8 mouse cellular contexts compared by ENCODE assay signal in the genomic region with DNA sequence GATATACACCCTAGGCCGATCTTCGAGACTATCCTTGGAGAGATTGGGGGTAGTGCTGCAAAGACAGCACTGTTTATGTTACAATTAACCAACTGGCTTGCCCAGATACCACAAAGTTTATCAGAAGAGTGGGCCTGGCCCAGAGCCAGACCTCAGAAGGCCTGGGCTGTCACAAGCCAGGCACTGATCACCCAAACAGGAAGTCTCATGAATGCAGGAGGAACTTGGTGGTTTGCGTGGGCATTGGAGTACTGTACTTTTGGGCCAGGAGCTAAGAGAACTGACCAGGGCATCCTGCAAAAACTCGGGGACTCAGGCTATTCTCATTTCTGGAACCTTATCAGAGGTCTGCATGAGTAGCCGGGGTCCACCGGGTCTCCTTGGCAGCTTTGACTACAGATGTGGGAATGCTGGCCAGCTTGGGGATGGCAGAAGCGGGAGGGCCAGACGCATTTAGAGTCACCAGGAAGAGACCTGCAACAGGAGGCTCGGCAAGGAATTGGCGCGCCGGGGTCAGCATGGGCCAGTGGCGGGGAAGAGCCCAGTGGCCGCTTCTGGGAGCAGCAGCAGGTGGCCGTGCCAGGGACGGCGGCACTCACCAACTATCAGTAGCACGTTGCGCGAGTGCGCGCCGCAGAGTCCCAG. TPM values are rescaled to one million over a fixed set of nuclear protein-coding genes. Genes with fewer than 3 reads are reported as not detected.
DNase-seq lines count a peak whose midpoint lies in the region; ATAC-seq and TF ChIP-seq lines count a peak whose summit lies in the region.

No protein-coding gene starts in this region.

- no peak for TF ChIP-seq CTCF in kidney, postnatal 0 days (IDR thresholded peaks at IDR 0.05; ENCODE audit: low read depth)

- no peaks in the 10 kb centered on the region for H3K9me3 ChIP-seq in embryonic facial prominence, embryonic 12.5 days
- no peaks in the 10 kb centered on the region for H3K9me3 ChIP-seq in heart, embryonic 15.5 days (replicated peaks)
- H3K9me3 ChIP-seq in kidney, postnatal 0 days (replicated peaks; ENCODE audit: low read length) = no peaks in the 10 kb centered on the region

- peaks cover 18% of the 10 kb centered on the region for H3K4me1 ChIP-seq in embryonic facial prominence, embryonic 12.5 days
- H3K4me1 ChIP-seq in heart, embryonic 15.5 days (replicated peaks) = peaks cover 14% of the 10 kb centered on the region
- peaks cover 10% of the 10 kb centered on the region; the same call in 1 of the 2 replicates for H3K4me1 ChIP-seq in kidney, postnatal 0 days (replicated peaks; ENCODE audit: insufficient read depth, low read length)

- H3K4me3 ChIP-seq in embryonic facial prominence, embryonic 12.5 days = peak overlapping the region; percentile 67
- H3K4me3 ChIP-seq in heart, embryonic 15.5 days = peak overlapping the region; percentile 81
- peak overlapping the region; percentile 72 for H3K4me3 ChIP-seq in kidney, postnatal 0 days (replicated peaks; ENCODE audit: low read depth, low read length)

- 0 out of 2 replicates have a peak, but pooled peaks have one; percentile 20 for ATAC-seq in embryonic facial prominence, embryonic 12.5 days (ENCODE audit: insufficient number of reproducible peaks, insufficient read depth, low FRiP score, low TSS enrichment)
- peak; percentile 29 for ATAC-seq in heart, embryonic 15.5 days (replicated peaks; ENCODE audit: insufficient number of reproducible peaks, insufficient read depth, low FRiP score, low read depth)
- ATAC-seq in kidney, postnatal 0 days (replicated peaks; ENCODE audit: low FRiP score, low read depth) = no peak

- H3K27me3 ChIP-seq in embryonic facial prominence, embryonic 12.5 days = 0 out of 2 replicates have a peak, but pooled peaks cover 6% of the 10 kb centered on the region
- no peaks in the 10 kb centered on the region for H3K27me3 ChIP-seq in heart, embryonic 15.5 days
- no peaks in the 10 kb centered on the region for H3K27me3 ChIP-seq in kidney, postnatal 0 days (ENCODE audit: insufficient read depth, low read length)

- WGBS in embryonic facial prominence, embryonic 12.5 days = 5% methylated on average over 23 of the region's 23 CpGs
- 1% methylated on average over 23 of the region's 23 CpGs for WGBS in heart, embryonic 15.5 days
- WGBS in kidney, postnatal 0 days = 4% methylated on average over 23 of the region's 23 CpGs

- peak overlapping the region; percentile 78 for H3K9ac ChIP-seq in embryonic facial prominence, embryonic 12.5 days
- peak overlapping the region; percentile 77 for H3K9ac ChIP-seq in heart, embryonic 15.5 days
- peak overlapping the region; percentile 78 for H3K9ac ChIP-seq in kidney, postnatal 0 days (ENCODE audit: low read depth, low read length)

- H3K36me3 ChIP-seq in embryonic facial prominence, embryonic 12.5 days = peaks cover 5% of the 10 kb centered on the region; the same call in 1 of the 2 replicates
- H3K36me3 ChIP-seq in heart, embryonic 15.5 days = peaks cover 7% of the 10 kb centered on the region; the same call in 1 of the 2 replicates
- H3K36me3 ChIP-seq in kidney, postnatal 0 days (ENCODE audit: insufficient read depth, low read length) = no peaks in the 10 kb centered on the region

- peak overlapping the region; percentile 80 for H3K4me2 ChIP-seq in embryonic facial prominence, embryonic 12.5 days (replicated peaks)
- peak overlapping the region; percentile 94 for H3K4me2 ChIP-seq in heart, embryonic 15.5 days
- peak overlapping the region; percentile 97 for H3K4me2 ChIP-seq in kidney, postnatal 0 days (ENCODE audit: low read length)

- peak overlapping the region; percentile 74 for H3K27ac ChIP-seq in embryonic facial prominence, embryonic 12.5 days
- peak overlapping the region; percentile 89 for H3K27ac ChIP-seq in heart, embryonic 15.5 days
- H3K27ac ChIP-seq in kidney, postnatal 0 days = peak overlapping the region; percentile 79

- peak; percentile 20 to 39 for DNase-seq in cerebellum, adult 18-20 months
- no peak for DNase-seq in cerebellum, postnatal 4 days (ENCODE audit: low spot score in 2 of 2)
- DNase-seq in MEL-GATA-1-ER (ENCODE audit: extremely low read depth, low read depth) = peak; percentile 88
- peak; percentile 34 for DNase-seq in kidney, postnatal 0 days (ENCODE audit: low spot score)
- DNase-seq in lung, postnatal 36 days = peak; percentile 91
- peak; percentile 47 to 77 for DNase-seq in spleen, postnatal 10 days (ENCODE audit: low spot score in 2 of 2)

RNA-seq across cellular contexts. Expression of a gene that starts 0.4 kb away (rescaled TPM):
- polyA plus RNA-seq in embryonic facial prominence, embryonic 12.5 days (2016; fragmentation: Nextera tagmentation; extraction: Ambion mirVana) = 5.9 and 6.2 TPM in 2 replicates
- polyA plus RNA-seq in heart, embryonic 15.5 days (2015; fragmentation: Nextera tagmentation; extraction: Ambion mirVana) = 5.4 and 7.1 TPM in 2 replicates
- 9.8 and 10.1 TPM in 2 replicates for polyA plus RNA-seq in kidney, postnatal 0 days (2015; fragmentation: Nextera tagmentation; extraction: Ambion mirVana)

RNA-seq across cellular contexts. Expression of a gene that starts 0.4 kb away (rescaled TPM):
- 10.0 and 12.3 TPM in 2 replicates for polyA plus RNA-seq in embryonic facial prominence, embryonic 12.5 days (2016; fragmentation: Nextera tagmentation; extraction: Ambion mirVana)
- 9.0 and 10.4 TPM in 2 replicates for polyA plus RNA-seq in heart, embryonic 15.5 days (2015; fragmentation: Nextera tagmentation; extraction: Ambion mirVana)
- polyA plus RNA-seq in kidney, postnatal 0 days (2015; fragmentation: Nextera tagmentation; extraction: Ambion mirVana) = 8.0 and 8.3 TPM in 2 replicates

RNA-seq across cellular contexts. Expression of a gene that starts 38.0 kb away (rescaled TPM):
- 1.6 and 1.7 TPM in 2 replicates for polyA plus RNA-seq in embryonic facial prominence, embryonic 12.5 days (2016; fragmentation: Nextera tagmentation; extraction: Ambion mirVana)
- 4.6 and 6.4 TPM in 2 replicates for polyA plus RNA-seq in heart, embryonic 15.5 days (2015; fragmentation: Nextera tagmentation; extraction: Ambion mirVana)
- polyA plus RNA-seq in kidney, postnatal 0 days (2015; fragmentation: Nextera tagmentation; extraction: Ambion mirVana) = 8.8 and 10.0 TPM in 2 replicates

RNA-seq across cellular contexts. Expression of a gene that starts 47.4 kb away (rescaled TPM):
- 0.28 and 0.52 TPM in 2 replicates for polyA plus RNA-seq in embryonic facial prominence, embryonic 12.5 days (2016; fragmentation: Nextera tagmentation; extraction: Ambion mirVana)
- polyA plus RNA-seq in heart, embryonic 15.5 days (2015; fragmentation: Nextera tagmentation; extraction: Ambion mirVana) = 0.28 and 0.38 TPM in 2 replicates
- polyA plus RNA-seq in kidney, postnatal 0 days (2015; fragmentation: Nextera tagmentation; extraction: Ambion mirVana) = 0.99 and 1.2 TPM in 2 replicates

RNA-seq across cellular contexts. Expression of a gene that starts 55.0 kb away (rescaled TPM):
- polyA plus RNA-seq in embryonic facial prominence, embryonic 12.5 days (2016; fragmentation: Nextera tagmentation; extraction: Ambion mirVana) = 343 and 361 TPM in 2 replicates
- polyA plus RNA-seq in heart, embryonic 15.5 days (2015; fragmentation: Nextera tagmentation; extraction: Ambion mirVana) = 213 and 251 TPM in 2 replicates
- 260 and 285 TPM in 2 replicates for polyA plus RNA-seq in kidney, postnatal 0 days (2015; fragmentation: Nextera tagmentation; extraction: Ambion mirVana)

Comparison
In these comparisons a context has a peak if more than half of its experiments do, and no peak if none do; other contexts are left out.
1. DNase-seq: peak in cerebellum, adult 18-20 months (2 of 2), MEL-GATA-1-ER (single experiment), kidney, postnatal 0 days (single experiment), lung, postnatal 36 days (single experiment) and spleen, postnatal 10 days (2 of 2); none in cerebellum, postnatal 4 days (0 of 2).
2. Peak in every context shown above with its lines, with median percentiles within 50 percentile points of each other: H3K27ac ChIP-seq, H3K4me2 ChIP-seq, H3K4me3 ChIP-seq and H3K9ac ChIP-seq.